Mouse (Mus musculus): ENCODE data around the gene Arhgap21. TPM values are rescaled to one million over a fixed set of nuclear protein-coding genes. Genes with fewer than 3 reads are reported as not detected.

Arhgap21 gene
- total RNA-seq, 4 experiments from 2014 or later, result 68.7 to 89.1 (median 80.5) TPM

DNA sequence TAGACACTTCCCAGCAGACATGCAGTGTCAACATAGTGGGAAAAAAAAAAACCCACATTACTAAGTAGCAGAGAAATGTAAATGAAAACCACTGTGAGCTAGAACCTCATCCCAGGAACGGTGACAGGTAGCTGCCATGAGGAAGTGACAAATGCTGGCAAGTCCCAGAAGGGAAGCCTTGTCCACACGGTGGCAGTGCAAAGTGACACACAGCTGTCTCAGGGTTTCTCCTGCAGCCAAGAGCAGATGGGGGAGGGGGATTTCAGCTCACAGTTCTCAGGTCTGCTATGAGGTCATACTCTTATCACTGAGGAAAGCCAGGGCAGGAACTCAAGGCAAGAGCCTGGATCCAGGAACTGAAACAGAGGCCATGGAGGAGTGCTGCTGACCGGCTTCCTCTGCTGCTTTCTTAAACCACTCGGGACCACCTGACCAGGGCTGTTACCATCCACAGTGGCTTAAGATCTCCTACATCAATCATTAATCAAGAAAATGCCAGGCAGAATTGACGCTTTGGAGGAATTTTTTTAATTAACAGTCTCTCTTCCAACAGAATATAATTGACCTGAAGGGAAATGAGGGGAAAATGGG lies 74.5 kb downstream of the Arhgap21 start:
- DNase-seq, result no peak

DNA sequence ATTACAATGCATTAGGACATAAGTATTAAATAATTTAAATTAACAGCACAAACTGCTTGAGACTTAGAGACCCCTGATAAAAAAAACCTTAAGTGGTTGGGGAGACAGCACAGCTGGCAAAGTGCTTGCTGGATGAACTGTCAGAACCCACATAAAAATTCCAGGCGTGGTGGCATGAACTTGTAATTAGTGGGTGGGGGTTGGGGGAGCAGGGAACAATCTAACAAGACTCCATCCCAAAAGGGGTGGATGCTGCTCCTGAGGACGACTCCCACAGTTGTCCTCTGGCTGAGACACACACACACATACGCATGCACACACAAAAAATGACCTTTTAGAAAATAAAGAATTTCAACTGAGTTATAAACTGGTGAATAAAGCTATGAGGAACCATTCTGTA lies 79.9 kb downstream of the Arhgap21 start:
- no peak for DNase-seq

DNA sequence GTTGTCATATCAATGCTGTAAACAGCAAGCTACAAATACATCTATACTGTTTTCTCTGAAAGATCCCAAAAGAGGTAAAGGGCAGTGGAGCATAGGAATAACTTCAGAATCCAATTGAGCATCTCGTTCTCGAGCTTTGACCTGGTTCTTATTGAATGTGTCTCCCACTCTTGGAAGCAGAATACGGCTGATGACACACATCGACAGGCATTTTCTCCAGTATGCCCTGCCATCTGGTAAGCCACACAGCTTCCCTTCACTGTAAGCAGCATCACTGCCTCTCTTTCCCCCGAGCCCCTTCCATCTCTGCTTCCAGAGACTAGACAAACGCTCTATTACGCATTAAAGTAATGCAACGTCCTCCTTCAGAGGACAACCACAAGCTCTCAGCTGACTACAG lies 85.4 kb downstream of the Arhgap21 start:
- DNase-seq, result no peak

DNA sequence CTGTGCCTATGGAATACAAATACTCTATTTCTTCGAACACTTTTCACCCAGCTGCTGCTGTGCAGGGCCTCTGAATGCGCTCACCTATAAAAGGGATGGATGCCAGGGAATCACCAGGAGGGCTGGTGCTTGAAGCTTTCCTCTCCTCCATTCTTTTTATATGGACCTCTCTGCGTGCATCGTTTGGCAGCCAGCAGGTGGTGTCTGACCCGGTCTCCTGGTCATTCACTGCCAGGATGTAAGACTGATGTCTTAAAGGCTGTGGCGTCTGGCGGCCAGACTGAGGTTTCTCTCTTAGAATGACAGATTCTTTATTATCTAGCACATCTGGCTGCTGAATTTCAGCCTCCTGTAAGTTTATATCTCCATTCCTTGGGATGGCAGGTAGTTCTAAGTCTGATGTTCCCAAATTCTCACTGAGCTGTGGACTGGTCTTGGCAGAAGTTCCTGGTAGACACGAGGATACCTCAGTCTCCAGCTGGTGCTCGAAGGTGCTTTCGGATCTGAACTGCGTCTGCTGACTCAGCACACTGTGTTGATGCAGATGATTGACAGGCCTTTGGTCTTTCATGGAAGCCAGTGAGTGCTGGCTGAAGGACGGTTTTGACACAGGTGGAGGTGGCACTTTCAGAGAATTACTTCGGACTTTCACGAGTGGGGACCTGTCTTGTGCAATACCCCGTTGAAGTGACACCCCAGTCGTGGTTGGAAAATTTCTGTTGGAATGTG lies 88.6 kb downstream of the Arhgap21 start:
- no peak for DNase-seq

DNA sequence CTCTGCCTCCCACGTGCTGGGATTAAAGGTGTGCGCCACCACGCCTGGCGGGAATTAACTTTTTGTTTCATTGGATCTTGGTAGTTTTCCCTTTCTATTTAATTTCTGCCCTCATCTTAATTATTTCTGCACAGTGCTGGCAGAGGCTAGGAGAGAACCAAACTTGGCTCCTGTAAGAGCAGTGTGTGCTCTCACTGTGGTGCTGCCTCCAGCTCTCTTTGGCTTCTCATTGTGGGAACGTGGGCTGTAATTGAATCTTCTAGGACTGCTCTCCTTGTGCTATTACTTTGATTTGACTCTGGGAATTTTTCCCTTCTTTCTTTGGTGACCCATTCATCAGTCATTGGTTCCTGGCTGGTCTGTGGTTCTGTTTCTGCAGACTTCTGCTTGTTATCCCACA lies 94.1 kb downstream of the Arhgap21 start:
- DNase-seq, result no peak

DNA sequence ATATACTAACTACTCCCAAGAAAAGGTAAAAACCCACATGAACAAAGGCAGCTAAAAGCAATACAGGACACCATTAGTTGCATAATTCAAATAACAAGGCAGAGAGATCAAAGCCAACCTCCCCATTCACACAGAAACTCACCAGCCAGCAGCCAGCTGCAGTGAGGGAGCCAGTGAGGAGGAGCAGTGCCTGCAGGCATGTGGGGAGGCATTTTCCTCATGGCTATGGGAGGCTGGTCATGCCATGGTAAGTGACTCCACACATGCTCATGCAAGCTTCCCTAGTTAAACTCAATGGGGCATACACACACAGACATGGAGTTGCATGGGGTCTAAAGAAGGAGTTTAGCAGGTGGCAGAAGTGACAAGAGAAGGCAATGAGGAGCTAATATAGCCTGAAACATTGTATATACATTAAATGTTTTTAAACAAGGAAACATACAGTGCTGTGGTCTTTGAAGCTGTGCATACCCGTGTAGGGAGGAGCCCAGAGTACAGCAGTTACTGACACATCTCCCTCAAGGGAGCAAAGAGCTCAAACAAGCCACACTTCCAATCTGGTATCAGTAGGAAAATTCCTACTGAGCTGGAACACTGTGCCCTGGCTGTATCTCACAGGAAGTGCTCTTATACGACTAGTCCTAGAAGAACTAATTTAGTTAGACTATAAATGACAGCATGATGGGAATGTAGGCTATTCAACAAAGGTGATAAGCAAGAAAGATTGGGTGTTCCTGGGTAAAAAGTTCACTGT lies 99.3 kb downstream of the Arhgap21 start:
- DNase-seq, result no peak

DNA sequence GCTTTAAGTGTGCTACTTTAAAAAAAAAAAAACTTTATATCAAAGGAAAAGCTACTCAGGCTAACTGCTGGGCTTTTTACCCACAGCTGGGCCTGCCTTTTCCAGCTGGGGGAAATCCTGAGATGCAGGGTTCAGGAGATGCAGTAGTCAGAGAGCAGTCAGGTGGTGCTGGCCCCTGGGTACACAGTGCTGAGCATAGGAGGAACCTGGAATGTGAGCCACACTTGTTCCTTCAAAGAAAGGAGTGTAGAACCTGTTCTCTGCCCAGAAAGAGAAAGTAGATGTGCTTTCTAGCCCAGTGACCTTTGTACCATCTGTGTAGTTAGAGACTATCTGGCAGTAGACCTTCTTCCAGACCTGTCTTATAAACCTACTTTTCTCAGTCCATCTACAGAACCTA lies 100.6 kb downstream of the Arhgap21 start:
- no peak for DNase-seq

DNA sequence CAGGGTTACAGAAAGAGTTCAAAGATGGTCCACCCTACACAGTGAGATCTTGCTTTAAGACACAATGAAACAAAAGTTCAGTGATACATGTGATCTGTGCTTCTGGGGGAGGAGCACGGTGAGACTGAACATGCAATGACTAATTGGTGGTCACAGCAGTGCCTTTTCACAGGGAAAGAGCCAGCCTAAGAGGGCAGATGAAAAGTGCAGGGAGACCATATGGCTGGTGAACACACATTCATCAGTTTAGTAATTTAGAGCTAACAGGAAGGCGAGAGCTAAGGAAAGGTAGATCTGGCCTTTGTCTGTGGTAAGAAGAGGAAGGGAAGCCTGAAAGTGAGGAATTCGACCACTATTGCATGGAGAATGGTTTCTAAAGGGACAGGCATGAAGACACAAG lies 102.9 kb downstream of the Arhgap21 start:
- no peak for DNase-seq

DNA sequence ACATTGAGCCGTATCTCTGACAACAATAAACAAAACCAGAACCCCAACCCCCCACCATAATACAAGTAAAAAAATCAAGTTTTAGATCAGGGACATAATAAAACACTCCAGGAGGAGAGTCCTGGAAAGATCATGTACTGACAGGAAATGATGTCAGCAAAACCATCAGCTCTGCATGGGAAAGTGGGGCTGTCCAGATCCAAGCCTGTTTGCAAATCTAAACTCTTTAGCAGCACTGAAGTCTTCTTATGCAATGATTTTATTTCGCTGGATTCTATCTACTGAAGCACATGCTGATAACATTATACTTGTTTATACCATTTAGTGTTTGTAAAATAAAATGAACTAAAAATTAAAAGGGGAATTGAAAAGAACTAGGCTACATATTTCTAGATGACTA lies 104.1 kb downstream of the Arhgap21 start:
- DNase-seq, result no peak

DNA sequence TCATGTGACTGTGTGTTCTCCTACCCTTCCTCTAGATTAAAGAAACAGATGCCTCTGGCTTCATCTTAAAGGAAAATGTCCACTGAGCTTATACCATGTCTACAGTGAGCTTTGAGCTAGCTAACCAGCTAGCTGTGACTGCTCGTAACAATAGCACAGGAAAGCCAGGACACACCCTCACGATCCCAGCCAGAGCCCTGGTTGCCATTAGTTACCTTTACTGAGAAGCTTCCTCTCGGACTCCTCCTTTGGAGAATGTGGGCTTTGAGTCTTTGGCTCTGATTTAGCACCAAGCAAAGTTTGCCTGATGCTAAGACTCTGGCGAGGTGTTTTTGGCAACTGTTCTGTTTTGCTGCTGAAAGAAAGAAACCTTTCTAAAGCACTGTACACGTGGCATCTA lies 107.9 kb downstream of the Arhgap21 start:
- no peak for DNase-seq

DNA sequence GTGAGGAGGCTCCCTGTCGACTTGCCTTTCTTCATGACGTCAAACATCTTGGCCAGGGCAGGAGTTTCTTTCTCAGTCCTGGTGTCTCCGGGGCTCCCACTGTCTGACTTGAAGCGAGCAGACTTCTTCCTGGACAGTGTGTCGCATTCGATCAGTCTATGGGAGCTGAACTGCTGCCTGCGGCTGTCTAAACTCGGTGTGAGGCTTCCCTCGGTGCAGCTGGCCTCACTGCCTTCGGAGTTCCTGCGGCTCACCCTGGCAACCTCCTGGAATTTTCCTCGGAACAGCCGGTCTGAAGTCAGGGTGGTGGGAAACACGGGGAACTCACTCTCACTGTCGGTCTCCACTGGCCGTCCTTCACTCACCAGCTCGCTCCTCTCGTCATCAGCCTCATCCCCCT lies 119.3 kb downstream of the Arhgap21 start:
- DNase-seq, result no peak

DNA sequence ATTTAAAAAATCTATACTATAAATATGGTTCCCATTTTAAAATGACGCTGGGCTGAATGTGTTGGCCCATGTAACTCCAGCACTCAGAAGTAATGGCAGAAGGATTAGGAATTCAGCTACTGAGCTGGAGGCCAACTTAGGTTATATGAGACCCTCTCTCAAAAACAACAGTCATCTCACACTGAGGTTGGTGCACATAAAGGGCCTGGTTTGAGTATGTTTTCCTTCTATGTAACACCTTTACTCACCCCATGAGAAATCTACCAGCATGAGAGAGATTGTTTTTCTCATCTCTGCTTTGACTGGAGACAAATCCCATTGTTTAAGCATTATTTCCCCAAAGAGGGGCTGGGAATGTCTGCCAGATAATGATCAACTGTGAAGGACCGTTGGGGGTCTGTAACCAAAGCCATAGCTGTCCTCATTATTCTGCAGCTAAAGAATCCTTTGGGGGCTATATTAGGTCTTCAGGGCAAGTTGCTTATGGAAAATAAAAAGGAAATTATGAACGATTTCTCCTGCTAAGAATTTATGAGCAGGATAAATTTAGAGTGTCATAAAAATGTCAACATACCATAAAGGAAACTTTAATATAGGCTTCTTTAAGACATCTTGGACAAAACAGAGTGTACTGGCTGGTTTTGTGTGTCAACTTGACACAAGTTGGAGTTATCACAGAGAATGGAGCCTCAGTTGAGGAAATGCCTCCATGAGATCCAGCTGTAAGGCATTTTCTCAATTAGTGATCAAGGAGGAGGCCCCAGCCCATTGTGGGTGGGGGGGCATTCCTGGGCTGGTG lies 136.9 kb downstream of the Arhgap21 start:
- no peak for DNase-seq

DNA sequence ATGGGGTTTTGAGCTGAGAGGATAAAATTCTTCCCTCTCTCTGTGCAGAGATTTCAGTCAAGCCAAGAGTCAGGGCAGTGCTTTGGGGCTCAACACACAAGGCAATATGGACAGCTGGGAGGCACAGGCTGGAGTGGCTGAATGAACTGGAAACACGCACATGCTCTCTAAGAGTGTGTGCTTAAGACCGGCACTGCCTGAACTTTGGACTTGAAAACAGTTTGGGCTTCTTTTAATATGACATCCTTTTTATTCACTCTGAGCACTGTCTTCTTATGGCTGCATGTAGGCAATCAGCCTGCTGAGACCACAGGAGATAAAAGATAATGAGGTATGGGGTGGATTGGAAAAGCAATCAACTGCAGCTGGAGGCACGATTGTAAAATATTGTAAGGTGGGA lies 137.8 kb downstream of the Arhgap21 start:
- no peak for DNase-seq

DNA sequence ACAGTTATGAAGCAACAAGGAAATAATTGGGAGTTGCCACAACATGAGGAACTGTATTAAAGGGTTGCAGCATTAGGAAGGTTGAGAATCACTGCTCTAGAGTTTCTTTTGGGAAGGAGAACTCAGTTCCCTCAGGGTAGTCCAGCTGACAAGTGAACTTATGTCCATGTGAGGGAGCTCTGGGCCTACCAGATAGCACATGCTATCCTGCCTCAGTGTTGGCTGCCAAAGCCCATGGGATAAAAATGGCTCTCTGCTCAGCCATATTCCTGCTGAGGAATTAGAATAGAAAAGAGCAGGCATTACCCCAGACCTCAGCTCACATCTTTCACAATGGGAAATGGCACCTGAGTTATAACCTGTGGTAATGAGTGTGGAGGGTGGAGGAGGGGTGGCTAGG lies 142.4 kb downstream of the Arhgap21 start:
- no peak for DNase-seq

DNA sequence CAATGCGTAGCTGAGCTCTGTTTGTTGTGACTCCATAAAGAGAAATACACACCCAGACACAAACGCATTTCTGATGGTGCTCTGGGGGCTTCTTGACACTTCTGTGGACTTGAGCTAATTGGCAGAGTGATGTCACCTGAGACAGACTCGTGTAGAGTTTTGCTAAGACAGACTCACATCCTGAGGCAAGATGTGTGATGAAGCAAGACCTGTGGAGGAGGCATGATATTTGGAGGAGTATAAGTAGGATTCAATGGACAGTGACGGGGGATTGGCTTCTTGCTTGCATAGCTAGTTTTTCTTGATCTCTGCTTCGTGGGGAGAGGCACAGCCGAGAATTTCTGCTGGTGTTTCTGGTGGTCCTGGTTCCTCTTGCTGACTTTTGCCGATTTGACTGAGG lies 150.5 kb downstream of the Arhgap21 start:
- no peak for DNase-seq

DNA sequence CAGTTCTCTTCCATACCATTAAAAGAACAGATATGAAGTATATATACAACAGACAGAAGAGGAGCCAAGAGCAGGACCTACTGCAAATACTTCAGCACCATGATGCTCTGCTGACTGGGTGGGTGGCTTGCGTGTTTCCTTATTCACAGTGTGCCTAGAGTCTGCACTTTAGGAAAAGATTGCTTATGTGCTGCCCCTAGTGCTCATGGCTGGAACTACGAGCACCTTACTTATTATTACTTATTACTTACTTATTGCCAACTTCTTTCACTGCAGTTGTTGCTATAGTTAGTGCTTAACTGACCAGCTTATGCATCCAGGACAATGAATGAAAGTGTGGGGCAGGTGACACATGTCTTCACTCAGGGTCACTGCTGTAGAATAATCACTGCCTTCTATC lies 154.7 kb downstream of the Arhgap21 start:
- DNase-seq, result no peak

DNA sequence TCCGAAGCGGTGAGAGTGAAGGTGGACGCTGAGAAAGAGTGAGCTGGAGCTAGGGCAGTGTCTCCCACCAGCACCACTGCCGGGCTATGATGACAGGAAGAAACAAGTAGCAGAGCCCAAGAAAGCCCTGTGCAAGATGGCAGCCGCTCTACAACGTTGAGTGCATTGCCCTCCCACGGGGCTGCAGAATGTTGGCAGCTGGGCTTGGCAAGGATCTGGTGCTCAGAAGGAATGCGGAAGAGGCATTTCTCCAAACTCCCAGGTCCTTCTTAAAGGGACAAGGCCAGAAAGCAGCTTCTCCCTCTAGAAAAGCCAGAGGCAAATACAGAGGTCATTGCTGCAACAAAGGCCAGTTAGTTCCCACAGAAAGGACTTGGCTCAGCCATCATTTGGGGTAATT lies 157.2 kb downstream of the Arhgap21 start:
- DNase-seq, result no peak

DNA sequence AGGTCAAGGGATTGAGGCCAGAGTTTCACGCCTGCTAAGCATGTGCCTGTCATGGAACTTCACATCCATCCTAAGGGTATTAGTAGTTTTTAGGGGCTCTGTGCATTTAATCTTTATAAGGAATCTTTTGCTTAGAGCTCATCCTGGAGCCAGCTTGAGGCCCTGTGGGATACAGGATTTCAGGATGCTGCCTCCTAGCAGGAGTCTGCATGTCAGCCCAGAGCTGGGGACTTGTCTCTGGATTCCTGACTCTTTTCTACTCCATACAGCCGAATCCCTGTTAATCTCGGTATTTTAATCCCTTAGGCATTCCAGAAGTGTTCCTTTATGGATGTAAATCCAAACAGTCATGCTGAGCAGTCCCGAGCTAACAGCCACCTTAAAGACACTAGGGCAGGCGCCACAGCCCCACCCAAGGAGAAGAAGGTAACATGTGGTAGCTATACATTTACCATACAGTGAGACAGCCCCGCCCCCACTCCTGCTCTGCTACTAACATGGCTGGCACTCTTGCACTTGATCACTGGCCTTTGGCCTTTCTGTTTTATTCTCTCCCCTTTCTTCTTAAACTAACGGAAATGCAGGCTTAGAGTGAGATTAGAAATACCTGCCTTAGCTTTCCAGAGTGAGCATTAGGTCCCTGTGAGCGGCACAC lies 167.3 kb downstream of the Arhgap21 start:
- no peak for DNase-seq
